Mouse (Mus musculus): ENCODE measurements around the gene Trafd1. TPM values are rescaled to one million over a fixed set of nuclear protein-coding genes. Genes with fewer than 3 reads are reported as not detected.
"Not testable (repeated sequence)": the region's sequence is repeated elsewhere in the genome, so short reads cannot be mapped to it uniquely, and the experiment has no call there.

Gene Trafd1
- polyA plus RNA-seq, 1 experiment from 2014 or later, result 115 TPM

GRCm38 (mm10) chr5:121342490-121342889 lies 42.9 kb downstream of the Trafd1 start:
- H3K9me3 ChIP-seq (replicated peaks), result no peaks in the 10 kb centered on the region
- ATAC-seq (ENCODE audit: low FRiP score), result no peak
- H3K36me3 ChIP-seq, result peaks cover 95% of the 10 kb centered on the region
- 94% methylated on average over 11 of the region's 11 CpGs for WGBS
- no peak overlapping the region for H3K27ac ChIP-seq (replicated peaks)
- H3K27me3 ChIP-seq (replicated peaks), result no peaks in the 10 kb centered on the region
- H3K4me3 ChIP-seq (replicated peaks), result no peak overlapping the region
- H3K4me1 ChIP-seq, result no peaks in the 10 kb centered on the region
- H3K9ac ChIP-seq (replicated peaks), result no peak overlapping the region
- no peak overlapping the region for H3K4me2 ChIP-seq

- H3K27me3 ChIP-seq (replicated peaks), result no peaks in the 10 kb centered on the region
- no peak overlapping the region for H3K27ac ChIP-seq (replicated peaks)
- no peak overlapping the region for H3K4me3 ChIP-seq (replicated peaks)
- H3K4me2 ChIP-seq, result no peak overlapping the region
- 64% methylated on average over 7 of the region's 7 CpGs for WGBS
- no peaks in the 10 kb centered on the region for H3K9me3 ChIP-seq (replicated peaks)
- H3K36me3 ChIP-seq, result peaks cover 96% of the 10 kb centered on the region
- H3K4me1 ChIP-seq, result no peaks in the 10 kb centered on the region
- no peak for ATAC-seq (ENCODE audit: low FRiP score)
- H3K9ac ChIP-seq (replicated peaks), result no peak overlapping the region
Measured at GRCm38 (mm10) chr5:121340965-121341473, 44.4 kb downstream of the Trafd1 start.

- Histone ChIP-seq H3K4me3 (replicated peaks) (no peak overlapping the region), H3K27me3 (replicated peaks) (no peaks in the 10 kb centered on the region), H3K9me3 (replicated peaks) (no peaks in the 10 kb centered on the region), H3K4me2 (no peak overlapping the region), H3K4me1 (no peaks in the 10 kb centered on the region), H3K27ac (replicated peaks) (no peak overlapping the region), H3K9ac (replicated peaks) (no peak overlapping the region), H3K36me3 (peaks cover 97% of the 10 kb centered on the region)
- no peak for ATAC-seq (ENCODE audit: low FRiP score)
- WGBS, result 94% methylated on average over 7 of the region's 7 CpGs
Measured at GRCm38 (mm10) chr5:121339507-121340230, 45.8 kb downstream of the Trafd1 start.

DNA sequence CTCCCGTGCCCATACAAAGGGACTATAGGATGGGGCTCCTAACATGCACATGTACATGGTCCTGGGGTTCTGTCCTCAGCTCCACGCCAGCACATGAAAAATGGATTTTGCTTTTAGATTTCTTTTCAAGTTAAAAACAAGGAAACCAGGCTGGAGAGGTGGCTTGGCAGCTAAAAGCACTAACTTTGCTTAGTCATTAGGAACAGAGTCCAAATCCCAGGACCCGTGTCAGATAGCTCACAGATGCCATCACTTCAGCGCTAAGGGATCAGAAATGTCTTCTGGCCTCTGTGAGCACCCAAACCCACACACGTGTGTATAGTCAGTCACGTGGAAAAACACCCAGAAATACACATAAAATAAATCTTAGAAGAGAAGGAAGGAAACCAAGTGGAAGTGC lies 48.7 kb downstream of the Trafd1 start:
- H3K4me1 ChIP-seq, result no peaks in the 10 kb centered on the region
- 95% methylated on average over 6 of the region's 6 CpGs for WGBS
- no peak overlapping the region for H3K9ac ChIP-seq (replicated peaks)
- no peak for ATAC-seq (ENCODE audit: low FRiP score)
- no peak overlapping the region for H3K4me3 ChIP-seq (replicated peaks)
- no peak overlapping the region for H3K4me2 ChIP-seq
- no peak overlapping the region for H3K27ac ChIP-seq (replicated peaks)
- no peaks in the 10 kb centered on the region for H3K27me3 ChIP-seq (replicated peaks)
- H3K9me3 ChIP-seq (replicated peaks), result no peaks in the 10 kb centered on the region
- peaks cover 97% of the 10 kb centered on the region for H3K36me3 ChIP-seq

GRCm38 (mm10) chr5:121336009-121336408 lies 49.4 kb downstream of the Trafd1 start:
- H3K4me2 ChIP-seq, result no peak overlapping the region
- H3K27me3 ChIP-seq (replicated peaks), result no peaks in the 10 kb centered on the region
- no peak overlapping the region for H3K27ac ChIP-seq (replicated peaks)
- no peak overlapping the region for H3K4me3 ChIP-seq (replicated peaks)
- 78% methylated on average over 3 of the region's 3 CpGs for WGBS
- no peak overlapping the region for H3K9ac ChIP-seq (replicated peaks)
- ATAC-seq (ENCODE audit: low FRiP score), result no peak
- H3K9me3 ChIP-seq (replicated peaks), result no peaks in the 10 kb centered on the region
- H3K36me3 ChIP-seq, result peaks cover 97% of the 10 kb centered on the region
- no peaks in the 10 kb centered on the region for H3K4me1 ChIP-seq

DNA sequence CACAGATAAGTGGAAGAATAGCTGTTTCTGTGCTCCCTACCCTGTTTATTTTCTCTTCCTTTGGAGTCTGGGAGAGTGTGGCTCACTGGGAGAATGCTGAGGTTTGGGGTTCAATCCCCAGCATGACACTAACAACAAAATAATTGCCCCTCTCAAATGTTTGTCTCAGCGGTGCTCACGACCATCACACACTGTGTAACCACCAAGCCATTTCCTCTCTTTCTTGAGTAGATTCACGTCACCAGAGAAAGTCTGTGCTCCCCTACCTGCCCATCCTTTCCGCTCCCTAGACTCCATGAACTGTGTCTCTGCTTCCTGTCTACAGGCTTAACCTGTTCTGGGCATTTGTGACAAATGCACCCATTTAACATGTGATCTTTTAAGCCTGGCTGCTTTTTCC lies 50.0 kb downstream of the Trafd1 start:
- Histone ChIP-seq H3K27me3 (replicated peaks) (no peaks in the 10 kb centered on the region), H3K27ac (replicated peaks) (no peak overlapping the region), H3K4me1 (no peaks in the 10 kb centered on the region), H3K4me2 (no peak overlapping the region), H3K4me3 (replicated peaks) (no peak overlapping the region), H3K9me3 (replicated peaks) (no peaks in the 10 kb centered on the region), H3K9ac (replicated peaks) (no peak overlapping the region), H3K36me3 (peaks cover 97% of the 10 kb centered on the region)
- 89% methylated on average over 4 of the region's 4 CpGs for WGBS
- no peak for ATAC-seq (ENCODE audit: low FRiP score)

GRCm38 (mm10) chr5:121334454-121334853 lies 51.0 kb downstream of the Trafd1 start:
- 85% methylated on average over 5 of the region's 5 CpGs for WGBS
- peaks cover 92% of the 10 kb centered on the region for H3K36me3 ChIP-seq
- no peak overlapping the region for H3K27ac ChIP-seq (replicated peaks)
- no peak overlapping the region for H3K4me2 ChIP-seq
- H3K9ac ChIP-seq (replicated peaks), result no peak overlapping the region
- no peak for ATAC-seq (ENCODE audit: low FRiP score)
- H3K27me3 ChIP-seq (replicated peaks), result no peaks in the 10 kb centered on the region
- H3K4me1 ChIP-seq, result no peaks in the 10 kb centered on the region
- no peak overlapping the region for H3K4me3 ChIP-seq (replicated peaks)
- no peaks in the 10 kb centered on the region for H3K9me3 ChIP-seq (replicated peaks)

GRCm38 (mm10) chr5:121333976-121334375 lies 51.5 kb downstream of the Trafd1 start:
- H3K9me3 ChIP-seq (replicated peaks), result no peaks in the 10 kb centered on the region
- peaks cover 92% of the 10 kb centered on the region for H3K36me3 ChIP-seq
- no peaks in the 10 kb centered on the region for H3K4me1 ChIP-seq
- H3K4me2 ChIP-seq, result no peak overlapping the region
- no peak for ATAC-seq (ENCODE audit: low FRiP score)
- no peak overlapping the region for H3K4me3 ChIP-seq (replicated peaks)
- H3K9ac ChIP-seq (replicated peaks), result no peak overlapping the region
- 95% methylated on average over 9 of the region's 9 CpGs for WGBS
- H3K27me3 ChIP-seq (replicated peaks), result no peaks in the 10 kb centered on the region
- no peak overlapping the region for H3K27ac ChIP-seq (replicated peaks)

DNA sequence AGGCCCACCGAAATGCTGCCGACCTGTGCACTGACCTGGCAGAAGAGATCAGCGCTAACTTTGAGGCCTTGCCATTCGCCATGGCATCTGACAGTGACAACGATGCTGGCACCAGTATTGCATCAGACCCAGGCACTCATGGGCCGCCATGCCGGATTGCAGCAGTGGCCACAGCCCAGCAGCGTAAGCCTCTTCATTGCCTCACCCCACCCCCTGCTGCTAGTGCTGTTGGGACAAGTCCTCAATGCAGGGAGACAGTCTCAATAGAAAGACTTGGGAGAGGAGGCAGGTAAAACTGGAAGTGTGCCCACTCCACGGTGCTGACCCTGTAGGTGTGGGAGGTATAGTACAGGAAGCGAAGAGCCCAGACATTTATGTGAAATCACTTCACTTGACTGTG lies 53.7 kb downstream of the Trafd1 start:
- Histone ChIP-seq H3K9me3 (replicated peaks) (no peaks in the 10 kb centered on the region), H3K4me1 (no peaks in the 10 kb centered on the region), H3K36me3 (peaks cover 89% of the 10 kb centered on the region), H3K4me3 (replicated peaks) (no peak overlapping the region), H3K9ac (replicated peaks) (no peak overlapping the region), H3K4me2 (no peak overlapping the region), H3K27ac (replicated peaks) (no peak overlapping the region), H3K27me3 (replicated peaks) (no peaks in the 10 kb centered on the region)
- ATAC-seq (ENCODE audit: low FRiP score), result no peak
- 96% methylated on average over 10 of the region's 10 CpGs for WGBS

DNA sequence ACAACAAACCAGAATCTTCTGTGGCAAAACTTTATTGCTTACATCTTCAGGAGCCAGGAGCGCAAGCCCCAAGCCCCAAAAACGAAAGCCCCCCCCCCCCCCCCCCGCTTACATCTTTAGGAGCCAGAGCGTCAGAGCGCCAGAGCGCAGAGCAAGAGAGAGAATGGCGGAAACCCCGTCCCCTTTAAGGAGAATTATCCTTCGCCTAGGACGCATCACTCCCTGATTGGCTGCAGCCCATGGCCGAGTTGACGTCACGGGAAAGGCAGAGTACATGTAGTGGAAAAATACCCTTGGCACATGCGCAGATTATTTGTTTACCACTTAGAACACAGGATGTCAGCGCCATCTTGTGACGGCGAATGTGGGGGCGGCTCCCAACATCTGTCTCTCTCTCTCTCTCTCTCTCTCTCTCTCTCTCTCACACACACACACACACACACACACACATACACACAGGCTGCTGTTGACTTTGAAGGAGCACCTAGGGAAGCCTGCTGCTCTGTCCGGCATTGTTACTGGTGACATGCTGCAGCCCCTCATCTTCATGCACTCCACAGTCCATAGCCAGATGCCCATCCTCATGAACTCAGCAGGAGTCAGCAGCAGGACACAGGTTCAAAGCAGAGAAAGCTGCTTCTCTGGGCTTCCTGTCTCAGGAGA lies 55.1 kb downstream of the Trafd1 start:
- ATAC-seq (ENCODE audit: low FRiP score), result peak; percentile 66; the same call in 1 of the 2 replicates
- Histone ChIP-seq H3K4me2 (peak overlapping the region; percentile 34), H3K27ac (replicated peaks) (peak overlapping the region; percentile 33; the same call in 1 of the 2 replicates), H3K36me3 (peaks cover 86% of the 10 kb centered on the region)
- WGBS, result 62% methylated on average over 10 of the region's 19 CpGs
- not testable (repeated sequence) for H3K9me3 ChIP-seq (replicated peaks); H3K4me1 ChIP-seq; H3K27me3 ChIP-seq (replicated peaks); H3K4me3 ChIP-seq (replicated peaks); H3K9ac ChIP-seq (replicated peaks)

GRCm38 (mm10) chr5:121329333-121330058 lies 55.9 kb downstream of the Trafd1 start:
- WGBS, result 79% methylated on average over 11 of the region's 11 CpGs
- H3K36me3 ChIP-seq, result peaks cover 85% of the 10 kb centered on the region
- no peaks in the 10 kb centered on the region for H3K27me3 ChIP-seq (replicated peaks)
- H3K27ac ChIP-seq (replicated peaks), result peak overlapping the region; percentile 41; the same call in 1 of the 2 replicates
- ATAC-seq (ENCODE audit: low FRiP score), result no peak
- H3K9me3 ChIP-seq (replicated peaks), result no peaks in the 10 kb centered on the region
- peak overlapping the region; percentile 9 for H3K4me3 ChIP-seq (replicated peaks)
- peak overlapping the region; percentile 34 for H3K4me2 ChIP-seq
- no peaks in the 10 kb centered on the region for H3K4me1 ChIP-seq
- H3K9ac ChIP-seq (replicated peaks), result peak overlapping the region; percentile 23; the same call in 1 of the 2 replicates
